Mouse (Mus musculus) liver, embryonic 14.5 days (tissue): ENCODE measurements around the gene Prr23a1. TPM values are rescaled to one million over a fixed set of nuclear protein-coding genes. Genes with fewer than 3 reads are reported as not detected.
"Not testable (repeated sequence)": the region's sequence is repeated elsewhere in the genome, so short reads cannot be mapped to it uniquely, and the experiment has no call there.

Source experiments
- ATAC-seq: fragments of 200-750 bp; cut with Nextera tagmentation; 2 replicates; pipeline ENCODE4 v1.8.0; 2017; ENCODE audit warnings: moderate number of reproducible peaks, mild to moderate bottlenecking, moderate library complexity; ENCODE audit not compliant: insufficient read depth
- DNase-seq, 3 experiments: peaks; one replicate each; pipeline ENCODE4 v3.0.0-alpha.2; 2012 to 2013; ENCODE audit warnings: low read depth in 3 of 3, low spot score in 3 of 3
- H3K27ac ChIP-seq: fragments of 300-500 bp; sonication (generic); 2 replicates; pipeline ENCODE4 v1.5.1; 2014; ENCODE audit warnings: moderate library complexity, mild to moderate bottlenecking, control low read depth, inconsistent platforms
- H3K27me3 ChIP-seq: fragments of 300-500 bp; sonication (generic); 2 replicates; pipeline ENCODE4 v1.6.1; 2014; ENCODE audit warnings: mild to moderate bottlenecking, low read length, moderate library complexity; ENCODE audit not compliant: control insufficient read depth, insufficient read depth
- H3K36me3 ChIP-seq: fragments of 300-500 bp; sonication (generic); replicated peaks from 2 replicates; pipeline ENCODE4 v1.6.1; 2014; ENCODE audit warnings: low read depth; ENCODE audit not compliant: control insufficient read depth, insufficient read depth
- H3K4me1 ChIP-seq, 2 experiments: fragments of 200-500 bp in 1 of 2; fragments of 300-500 bp in 1 of 2; sonication (generic) in 1 of 2; replicated peaks; 2 replicates each; pipeline ENCODE4 v1.6.1; 2012 to 2014; ENCODE audit warnings: antibody characterized with exemption in 1 of 2, inconsistent platforms in 1 of 2, low read length in 1 of 2; ENCODE audit not compliant: control insufficient read depth in 2 of 2, insufficient read depth in 2 of 2
- H3K4me2 ChIP-seq: fragments of 300-500 bp; sonication (generic); 2 replicates; pipeline ENCODE4 v1.6.1; 2014; ENCODE audit warnings: low read depth, mild to moderate bottlenecking, control low read depth, moderate library complexity
- H3K4me3 ChIP-seq, 2 experiments: fragments of 200-500 bp in 1 of 2; fragments of 300-500 bp in 1 of 2; sonication (generic) in 1 of 2; 2 replicates each; pipeline ENCODE4 v1.5.1; 2012 to 2014; ENCODE audit warnings: low read depth in 2 of 2, low read length in 2 of 2, mild to moderate bottlenecking in 2 of 2, control low read depth in 1 of 2, inconsistent platforms in 1 of 2, moderate library complexity in 1 of 2; ENCODE audit not compliant: insufficient read depth in 1 of 2
- H3K9ac ChIP-seq: fragments of 300-500 bp; sonication (generic); replicated peaks from 2 replicates; pipeline ENCODE4 v1.6.1; 2014; ENCODE audit warnings: mild to moderate bottlenecking, control low read depth, moderate library complexity
- H3K9me3 ChIP-seq: fragments of 300-500 bp; sonication (generic); 2 replicates; pipeline ENCODE4 v1.6.1; 2016; ENCODE audit warnings: low read length, mixed read lengths; ENCODE audit not compliant: control insufficient read depth
- CTCF ChIP-seq: IDR thresholded peaks from 2 replicates; pipeline ENCODE4 v1.5.1; 2016; ENCODE audit warnings: antibody characterized with exemption, low read depth, control low read depth
- EP300 ChIP-seq: IDR thresholded peaks from 2 replicates; pipeline ENCODE4 v1.6.1; 2016; ENCODE audit warnings: antibody characterized with exemption, low read depth
- WGBS: fragments of 180-500 bp; shearing (Covaris S2); extraction: QIAGEN DNeasy Blood & Tissue Kit; methylation state at CpG from one replicate; pipeline ENCODE4 v1.1.7; 2014; ENCODE audit not compliant: insufficient replicate concordance; 5-methylcytosine and 5-hydroxymethylcytosine counted together
- polyA plus RNA-seq, 2 experiments: library from polyadenylated mRNA; depleted of rRNA in 1 of 2; stranded (reverse) in 1 of 2; unstranded in 1 of 2; fragments of >200 nt; fragmentation: Nextera tagmentation in 1 of 2; extraction: Ambion mirVana in 1 of 2; gene quantifications; 2 replicates each; pipeline versions ENCODE4 v1.2.1 to v1.2.3; 2012 to 2014

Gene Prr23a1
- polyA plus RNA-seq, 2 experiments = not detected

- H3K9ac ChIP-seq = no peak overlapping the region
- no peak for ATAC-seq
- no peaks in the 10 kb centered on the region for H3K4me1 ChIP-seq
- no peaks in the 10 kb centered on the region for H3K27me3 ChIP-seq
- H3K9me3 ChIP-seq = no peaks in the 10 kb centered on the region
- H3K27ac ChIP-seq = no peak overlapping the region
- DNase-seq = no peak
- H3K4me2 ChIP-seq = no peak overlapping the region
- TF ChIP-seq EP300 (no peak), CTCF (no peak)
- H3K4me3 ChIP-seq = no peak overlapping the region
- 58% methylated on average over 8 of the region's 8 CpGs for WGBS
- H3K36me3 ChIP-seq = no peaks in the 10 kb centered on the region
These were observed 34.7 kb upstream of the Prr23a1 start for GRCm38 (mm10) chr9:98807631-98808030.

GRCm38 (mm10) chr9:98809526-98809925 is 32.8 kb upstream of the Prr23a1 start:
- H3K27ac ChIP-seq, ATAC-seq, H3K4me3 ChIP-seq, H3K27me3 ChIP-seq, H3K4me1 ChIP-seq, H3K4me2 ChIP-seq, DNase-seq, H3K9ac ChIP-seq, H3K36me3 ChIP-seq, H3K9me3 ChIP-seq: not testable (repeated sequence)
- 35% methylated on average over 2 of the region's 2 CpGs for WGBS
- TF ChIP-seq CTCF = peak; percentile 37; the same call in 1 of the 2 replicates

DNA sequence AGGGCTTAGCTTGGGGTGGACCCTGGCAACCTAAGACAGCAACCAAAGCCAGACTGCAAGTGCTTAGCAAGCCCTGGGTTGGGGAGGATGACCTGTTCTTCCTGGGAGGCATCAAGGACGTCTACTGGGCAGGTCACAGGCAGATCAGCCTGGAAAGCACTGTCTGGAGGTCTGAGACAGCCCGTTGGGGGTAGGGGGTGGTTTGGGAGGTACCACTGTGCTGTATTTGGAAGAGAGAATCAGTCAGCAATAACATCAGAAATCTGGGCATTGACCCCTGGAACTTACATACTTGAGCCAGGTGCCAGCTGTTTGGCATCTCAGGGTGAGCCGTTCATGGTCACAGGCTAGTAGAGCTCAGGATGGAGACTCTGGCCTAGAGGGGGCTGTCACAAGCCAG is 26.2 kb upstream of the Prr23a1 start:
- H3K36me3 ChIP-seq = no peaks in the 10 kb centered on the region
- DNase-seq = no peak
- no peak overlapping the region for H3K9ac ChIP-seq
- no peak overlapping the region for H3K4me3 ChIP-seq
- H3K4me1 ChIP-seq = no peaks in the 10 kb centered on the region
- H3K27me3 ChIP-seq = no peaks in the 10 kb centered on the region
- TF ChIP-seq CTCF = no peak
- TF ChIP-seq EP300 = no peak
- no peak overlapping the region for H3K27ac ChIP-seq
- no peak for ATAC-seq
- H3K9me3 ChIP-seq = no peaks in the 10 kb centered on the region
- H3K4me2 ChIP-seq = no peak overlapping the region
- WGBS = 58% methylated on average over 3 of the region's 3 CpGs

GRCm38 (mm10) chr9:98817592-98817991 is 24.7 kb upstream of the Prr23a1 start:
- no peaks in the 10 kb centered on the region for H3K9me3 ChIP-seq
- ATAC-seq (no peak), DNase-seq (no peak)
- no peak for TF ChIP-seq CTCF
- no peak for TF ChIP-seq EP300
- no peaks in the 10 kb centered on the region for H3K4me1 ChIP-seq
- no peak overlapping the region for H3K4me3 ChIP-seq
- H3K27ac ChIP-seq = no peak overlapping the region
- 66% methylated on average over 7 of the region's 7 CpGs for WGBS
- H3K9ac ChIP-seq = no peak overlapping the region
- no peak overlapping the region for H3K4me2 ChIP-seq
- H3K27me3 ChIP-seq = no peaks in the 10 kb centered on the region
- no peaks in the 10 kb centered on the region for H3K36me3 ChIP-seq

DNA sequence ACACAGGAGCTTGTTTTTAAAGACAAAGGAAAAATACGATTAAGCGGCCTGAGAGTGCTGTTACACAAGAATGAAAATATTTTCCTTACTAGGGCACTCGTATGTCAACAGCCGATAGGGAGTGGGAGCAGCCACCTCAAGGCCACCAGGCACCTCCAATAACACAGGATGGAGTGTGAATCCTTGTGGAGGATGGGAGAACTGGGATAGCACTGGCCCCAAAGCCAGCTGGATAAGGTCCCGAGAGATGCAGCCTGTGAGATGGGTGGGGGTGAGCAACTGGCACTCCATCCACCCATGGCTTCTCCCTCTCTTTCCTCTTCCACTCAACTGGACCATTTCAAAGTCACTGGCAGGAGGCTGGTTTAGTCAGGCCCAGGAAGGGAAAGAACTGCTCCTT is 23.3 kb upstream of the Prr23a1 start:
- no peaks in the 10 kb centered on the region for H3K27me3 ChIP-seq
- DNase-seq (no peak), ATAC-seq (no peak)
- TF ChIP-seq CTCF (no peak), EP300 (no peak)
- no peak overlapping the region for H3K27ac ChIP-seq
- no peaks in the 10 kb centered on the region for H3K4me1 ChIP-seq
- H3K9me3 ChIP-seq = no peaks in the 10 kb centered on the region
- no peaks in the 10 kb centered on the region for H3K36me3 ChIP-seq
- no peak overlapping the region for H3K4me2 ChIP-seq
- H3K4me3 ChIP-seq = no peak overlapping the region
- H3K9ac ChIP-seq = no peak overlapping the region
- WGBS = 48% methylated on average over 5 of the region's 5 CpGs
